Mouse (Mus musculus) liver, embryonic 14.5 days (tissue): ENCODE data around the gene Igfbpl1.

ENCODE experiments used
- CTCF ChIP-seq: IDR thresholded peaks from 2 replicates; pipeline ENCODE4 v1.5.1; 2016; ENCODE audit warnings: antibody characterized with exemption, low read depth, control low read depth
- EP300 ChIP-seq: IDR thresholded peaks from 2 replicates; pipeline ENCODE4 v1.6.1; 2016; ENCODE audit warnings: antibody characterized with exemption, low read depth

DNA sequence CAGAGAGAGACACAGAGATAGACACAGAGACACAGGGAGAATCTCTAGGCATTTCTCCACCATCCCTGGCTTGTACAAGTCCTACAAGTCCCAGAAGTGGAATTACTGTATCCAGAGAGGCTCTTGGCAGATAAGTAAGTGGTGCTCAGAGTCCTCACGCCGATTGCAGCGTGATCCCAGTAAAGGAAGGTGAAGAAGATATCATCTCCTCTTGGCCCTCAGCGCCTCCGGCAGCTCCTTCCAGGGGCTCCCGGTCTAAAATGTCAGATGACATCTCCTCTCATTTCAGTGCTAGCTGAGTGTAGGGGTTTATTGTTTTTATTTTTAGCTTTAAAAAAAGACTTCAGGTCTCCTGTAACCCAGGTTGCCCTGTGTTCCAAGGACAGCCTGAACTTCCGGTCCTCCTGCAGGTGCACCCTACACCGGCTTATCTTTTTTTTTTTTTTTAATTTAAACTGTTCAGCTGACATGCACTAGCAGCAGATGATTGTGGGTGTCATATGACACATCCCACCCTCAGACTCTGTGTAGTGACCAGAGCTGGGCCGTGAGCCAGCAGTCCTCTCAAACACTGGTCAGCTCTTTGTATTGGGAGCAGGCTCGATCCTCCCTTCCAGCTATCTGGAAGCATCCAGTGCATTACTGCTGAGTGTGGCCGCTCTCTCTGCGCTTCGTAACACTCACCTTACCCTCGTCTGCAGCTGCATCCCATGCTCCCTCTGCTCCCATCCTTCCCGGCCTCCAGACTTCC lies 26.9 kb upstream of the Igfbpl1 start:
- TF ChIP-seq CTCF, result no peak
- TF ChIP-seq EP300, result no peak
